Mouse (Mus musculus): ENCODE measurements at regions not wholly inside any gene's neighbourhood (a gene's known extent, or its start where the extent isn't known, plus 50 kb on each side); places are given as distances from the start of the nearest gene placed in this dataset.

DNA sequence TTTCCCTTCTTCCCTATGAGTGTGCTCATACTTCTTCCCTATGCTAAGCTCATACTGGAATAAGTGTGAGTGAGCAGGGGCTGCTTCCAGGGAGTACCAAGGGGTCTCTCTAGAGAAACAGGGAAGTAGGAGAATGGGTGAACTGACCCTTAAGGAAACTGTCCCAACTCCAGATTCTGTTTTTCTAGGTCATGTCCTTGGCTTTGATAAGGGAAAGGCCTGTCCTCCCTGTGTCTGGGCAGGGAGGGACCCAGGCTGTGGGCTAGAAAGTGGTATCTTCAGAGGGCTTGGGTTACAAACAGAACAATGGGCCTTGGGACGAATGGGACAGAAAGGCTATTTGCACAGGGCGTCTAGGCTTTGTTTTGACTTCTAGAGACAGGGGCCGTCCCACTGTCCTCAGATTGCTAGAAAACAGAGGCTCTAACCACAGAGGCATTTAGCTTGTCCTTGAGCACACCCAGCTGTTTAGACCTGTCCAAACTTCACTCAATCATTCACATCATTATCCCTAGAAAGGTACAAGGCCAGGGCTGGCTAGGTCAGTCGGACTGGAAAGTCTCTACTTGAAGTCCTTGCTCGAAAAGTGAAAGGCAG is 82.0 kb upstream of the Parp11 start:
- TF ChIP-seq POLR2A (IDR thresholded peaks at IDR 0.05; ENCODE audit: borderline replicate concordance, insufficient read depth, low read length) (no peak), CTCF (IDR thresholded peaks at IDR 0.05; ENCODE audit: borderline replicate concordance, insufficient read depth, low read depth, low read length) (no peak)
